Mouse (Mus musculus): ENCODE data around the gene Arhgap45.
A peak's percentile ranks its signal among the peaks of the same experiment; 100 is the strongest.
"Not testable (repeated sequence)": the region's sequence is repeated elsewhere in the genome, so short reads cannot be mapped to it uniquely, and the experiment has no call there.

Gene Arhgap45

GRCm38 (mm10) chr10:80033511-80034391, 17.3 kb downstream of the Arhgap45 start:
- DNase-seq (ENCODE audit: inconsistent ontology term), result peak; percentile 73

DNA sequence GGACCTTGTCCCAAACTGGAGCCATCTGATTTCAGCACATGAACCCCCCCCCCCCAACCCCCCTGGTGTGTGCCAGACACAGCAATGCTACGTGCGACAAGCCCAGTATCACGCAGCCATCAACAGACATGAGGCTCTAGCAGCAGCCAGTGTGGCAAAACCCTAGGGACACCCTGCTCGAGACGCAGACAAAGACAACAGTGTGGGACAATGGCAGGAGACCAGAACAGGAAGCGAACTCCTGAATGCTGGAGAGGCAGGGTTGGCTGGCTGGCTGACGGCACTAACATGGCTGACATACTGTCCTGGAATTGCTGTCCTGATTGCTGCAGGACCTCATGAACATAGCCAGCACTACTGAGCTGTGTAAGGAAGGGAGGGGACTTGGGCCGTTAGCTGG, 18.7 kb downstream of the Arhgap45 start:
- DNase-seq (ENCODE audit: inconsistent ontology term), result no peak

GRCm38 (mm10) chr10:80035686-80036085, 19.2 kb downstream of the Arhgap45 start:
- DNase-seq (ENCODE audit: inconsistent ontology term), result no peak

DNA sequence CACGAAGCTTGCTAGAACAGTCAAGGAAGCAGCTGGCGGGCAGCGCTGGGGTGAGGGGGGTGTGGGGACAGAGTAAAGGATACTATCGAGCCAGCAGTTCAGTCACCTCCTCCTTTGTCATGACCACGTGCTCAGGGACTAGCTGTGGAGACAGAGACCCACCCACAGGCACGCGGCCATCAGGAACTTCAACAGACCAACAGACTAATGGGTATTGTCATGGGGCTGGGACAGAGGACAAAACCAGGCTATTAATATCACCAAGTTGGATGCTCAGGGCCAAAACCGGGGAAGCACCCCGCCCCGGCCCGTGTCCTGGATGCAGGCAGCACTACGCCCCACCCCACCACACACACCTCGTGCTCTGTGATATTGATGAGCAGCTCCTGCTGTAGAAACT, 20.4 kb downstream of the Arhgap45 start:
- DNase-seq (ENCODE audit: inconsistent ontology term), result no peak

- DNase-seq (ENCODE audit: inconsistent ontology term), result peak; percentile 97
These were observed 23.1 kb downstream of the Arhgap45 start, which contains the start of gene Polr2e for GRCm38 (mm10) chr10:80039559-80039979. Gene Polr2e, minus strand, starts transcription at chr10:80039795.

DNA sequence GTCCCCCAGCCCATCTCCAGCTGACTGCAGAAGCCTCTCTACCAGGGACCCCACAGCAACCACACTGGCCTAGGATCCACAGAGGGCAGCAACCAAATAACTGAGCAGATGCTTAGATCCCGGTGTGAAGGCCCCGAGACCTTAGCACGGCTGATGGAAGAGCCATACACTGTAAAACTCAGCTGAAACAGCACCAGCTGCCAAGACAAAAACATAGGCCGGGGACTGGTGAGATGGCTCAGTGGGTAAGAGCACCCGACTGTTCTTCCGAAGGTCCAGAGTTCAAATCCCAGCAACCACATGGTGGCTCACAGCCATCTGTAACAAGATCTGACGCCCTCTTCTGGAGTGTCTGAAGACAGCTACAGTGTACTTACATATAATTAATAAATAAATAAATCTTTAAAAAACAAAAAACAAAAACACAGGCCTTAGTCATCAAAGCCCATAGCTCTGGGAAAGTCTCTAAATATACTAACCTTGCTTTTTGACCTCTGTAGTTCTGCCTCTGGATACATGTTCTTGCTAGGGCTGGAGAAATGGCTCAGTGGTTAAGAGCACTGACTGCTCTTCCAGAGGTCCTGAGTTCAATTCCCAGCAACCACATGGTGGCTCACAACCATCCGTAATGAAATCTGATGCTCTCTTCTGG, 25.1 kb downstream of the Arhgap45 start:
- DNase-seq (ENCODE audit: inconsistent ontology term), result not testable (repeated sequence)

DNA sequence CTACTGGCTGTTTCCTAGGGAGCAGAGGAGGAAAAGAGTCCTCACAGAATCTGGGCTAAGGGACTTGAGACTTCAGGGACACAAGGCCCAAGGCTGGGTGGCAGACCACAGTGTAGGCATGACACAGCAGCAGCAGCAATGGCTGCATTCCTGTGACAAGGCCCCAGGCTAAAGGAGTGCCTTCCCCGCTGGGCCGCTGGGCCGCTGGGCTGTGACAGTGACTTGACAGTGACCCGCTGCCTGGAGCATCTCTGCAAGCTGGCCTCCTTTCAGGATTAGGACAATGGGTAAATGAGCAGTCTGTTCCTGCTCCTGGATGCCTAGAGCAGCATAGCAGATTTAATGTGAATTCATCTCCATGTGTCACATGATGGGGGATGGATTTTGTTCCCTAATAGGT, 27.6 kb downstream of the Arhgap45 start:
- peak; percentile 96 for DNase-seq (ENCODE audit: inconsistent ontology term)

DNA sequence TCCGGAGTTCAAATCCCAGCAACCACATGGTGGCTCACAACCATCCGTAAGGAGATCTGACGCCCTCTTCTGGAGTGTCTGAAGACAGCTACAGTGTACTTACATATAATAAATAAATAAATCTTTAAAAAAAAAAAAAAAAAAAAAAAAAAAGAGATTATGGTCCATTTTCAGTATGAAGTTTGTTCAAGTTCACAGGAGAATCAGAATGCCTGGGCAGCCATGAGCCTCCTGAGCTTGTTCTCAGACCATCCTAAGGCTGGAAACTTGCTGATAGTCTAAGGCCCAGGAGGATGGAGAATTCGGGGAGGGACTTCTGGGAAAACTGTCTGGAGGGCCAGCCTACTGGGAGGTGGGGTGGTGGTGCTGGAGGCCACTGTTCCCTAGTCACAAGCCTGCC, 28.9 kb downstream of the Arhgap45 start:
- not testable (repeated sequence) for DNase-seq (ENCODE audit: inconsistent ontology term)

- no peak for DNase-seq (ENCODE audit: inconsistent ontology term)
These were observed 29.3 kb downstream of the Arhgap45 start for GRCm38 (mm10) chr10:80045766-80046165.

- DNase-seq (ENCODE audit: inconsistent ontology term), result no peak
These were observed 30.6 kb downstream of the Arhgap45 start, which contains the start of gene Gpx4 for GRCm38 (mm10) chr10:80047041-80047565. Gene Gpx4, plus strand, starts transcription at chr10:80047166.

- DNase-seq (ENCODE audit: inconsistent ontology term), result peak; percentile 90
These were observed 31.9 kb downstream of the Arhgap45 start for GRCm38 (mm10) chr10:80048396-80048795.

GRCm38 (mm10) chr10:80048834-80049233, 32.4 kb downstream of the Arhgap45 start:
- peak; percentile 78 for DNase-seq (ENCODE audit: inconsistent ontology term)

DNA sequence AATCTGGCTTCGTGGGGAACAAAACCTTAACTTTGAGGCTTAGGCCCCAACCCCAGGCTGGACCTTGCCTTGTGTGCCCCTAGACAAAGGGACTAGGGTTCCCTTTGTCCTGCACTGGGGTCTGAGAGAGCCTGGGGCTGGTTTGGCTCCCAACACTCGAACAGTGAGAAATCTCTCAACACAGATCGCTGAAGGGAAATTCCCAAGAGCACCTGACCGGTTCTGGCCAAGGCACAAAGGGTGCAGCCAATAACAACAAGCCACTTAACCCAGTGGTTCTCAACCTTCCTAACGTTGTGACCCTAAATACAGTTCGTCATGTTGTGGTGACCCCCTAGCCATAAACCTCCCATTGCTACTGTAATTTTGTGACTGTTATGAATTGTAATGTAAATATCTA, 33.8 kb downstream of the Arhgap45 start:
- DNase-seq (ENCODE audit: inconsistent ontology term), result no peak

DNA sequence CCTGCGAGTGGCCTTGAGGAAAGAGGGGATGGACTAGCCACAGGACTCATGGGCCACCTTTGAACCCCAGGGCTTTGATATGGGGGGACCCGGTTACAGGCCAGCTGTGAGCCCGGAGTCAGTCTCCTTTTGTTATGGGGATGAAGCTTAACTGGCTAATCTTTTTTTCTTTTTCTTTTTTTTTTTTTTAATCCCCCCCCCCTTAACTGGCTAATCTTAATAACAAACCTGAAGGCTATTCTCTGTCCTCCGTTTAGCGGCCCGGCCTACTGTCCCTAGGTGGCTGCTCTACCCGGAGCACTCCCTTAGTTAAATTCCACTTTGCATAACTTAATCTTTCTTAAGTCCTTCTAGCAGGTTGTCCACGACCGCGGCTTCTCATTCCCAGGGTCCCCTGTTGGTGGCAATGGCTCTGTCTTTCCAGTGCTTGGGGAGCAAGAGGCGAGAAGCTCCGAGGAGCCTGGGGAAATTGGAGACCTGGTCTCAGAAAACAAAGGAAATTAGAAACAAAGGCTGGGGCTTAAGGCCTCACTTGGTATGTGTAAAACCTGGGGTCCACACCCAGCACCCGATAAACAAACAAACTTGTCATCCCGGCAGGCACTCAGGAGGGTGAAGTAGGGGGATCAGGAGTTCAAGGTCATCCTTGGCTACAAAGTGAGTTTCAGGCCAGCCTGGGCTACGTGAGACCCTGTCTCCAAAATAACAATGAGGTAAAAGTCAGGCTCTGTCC, 34.6 kb downstream of the Arhgap45 start:
- no peak for DNase-seq (ENCODE audit: inconsistent ontology term)

DNA sequence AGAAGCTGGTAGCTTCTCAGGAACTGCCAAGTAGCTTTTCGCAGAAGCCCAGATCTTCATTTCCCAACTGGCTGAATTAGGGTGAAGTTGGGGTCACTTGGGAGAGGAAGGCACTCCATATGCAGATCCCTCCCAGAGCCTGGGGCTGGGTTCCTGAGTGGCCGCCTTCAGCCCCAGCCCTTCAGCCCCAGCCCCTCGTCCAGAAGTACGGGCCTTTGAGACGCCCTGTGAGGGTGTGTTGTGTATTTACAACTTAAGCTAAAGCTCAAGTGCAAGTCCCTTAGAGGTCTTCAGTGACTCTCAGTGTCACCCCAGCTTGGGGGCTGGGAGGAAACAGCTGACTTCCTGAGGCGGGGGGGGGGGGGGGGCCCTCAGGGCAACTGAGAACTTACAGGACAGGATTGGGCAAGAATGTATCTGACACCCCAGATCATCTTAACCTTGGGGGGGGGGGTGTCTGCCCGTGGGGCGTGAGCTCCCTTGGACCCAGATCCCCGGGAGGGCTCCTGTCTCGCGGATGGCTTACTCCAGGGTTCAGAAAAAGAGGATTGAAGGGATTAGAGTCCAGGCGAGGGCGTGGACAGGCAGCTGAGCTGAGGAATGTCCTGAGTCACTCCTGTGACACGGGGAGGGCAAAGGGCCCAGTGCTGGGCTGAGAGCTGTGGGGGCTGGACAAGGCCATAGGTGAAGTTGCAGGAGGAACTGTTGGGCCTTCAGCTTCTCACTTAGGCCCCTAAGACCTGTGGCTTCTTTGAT, 35.3 kb downstream of the Arhgap45 start:
- DNase-seq (ENCODE audit: inconsistent ontology term), result peak; percentile 85

DNA sequence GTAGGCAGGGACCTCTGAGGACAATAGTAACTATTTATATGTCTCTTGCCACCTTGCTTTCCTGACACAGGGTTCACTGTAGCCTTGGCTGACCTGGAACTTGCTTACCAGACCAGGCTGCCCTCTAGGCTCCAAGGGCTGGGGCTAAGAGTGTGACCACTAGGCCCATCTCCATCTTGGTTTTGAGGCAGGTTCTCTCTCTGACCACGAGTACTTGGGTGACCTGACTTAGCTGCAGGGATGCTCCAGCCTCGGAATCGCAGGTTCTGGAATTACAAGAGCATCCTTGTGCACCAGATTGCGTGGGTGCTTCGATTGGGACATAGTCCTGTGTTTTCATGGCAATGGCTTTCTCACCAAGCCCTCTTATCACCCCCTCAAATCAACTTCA, 35.9 kb downstream of the Arhgap45 start:
- no peak for DNase-seq (ENCODE audit: inconsistent ontology term)

GRCm38 (mm10) chr10:80053259-80053780, 36.9 kb downstream of the Arhgap45 start:
- DNase-seq (ENCODE audit: inconsistent ontology term), result peak; percentile 99

GRCm38 (mm10) chr10:80053831-80054815, 37.7 kb downstream of the Arhgap45 start:
- peak; percentile 80 for DNase-seq (ENCODE audit: inconsistent ontology term)

- DNase-seq (ENCODE audit: inconsistent ontology term), result not testable (repeated sequence)
These were observed 38.5 kb downstream of the Arhgap45 start for GRCm38 (mm10) chr10:80054911-80055310.

GRCm38 (mm10) chr10:80055364-80055763, 38.9 kb downstream of the Arhgap45 start:
- no peak for DNase-seq (ENCODE audit: inconsistent ontology term)

Data from Muller cell, postnatal 12 days (primary cell).